Mouse (Mus musculus) frontal cortex, postnatal 10 days (tissue): ENCODE measurements at regions not wholly inside any gene's neighbourhood (a gene's known extent, or its start where the extent isn't known, plus 50 kb on each side); places are given as distances from the start of the nearest gene placed in this dataset.
"Not testable (repeated sequence)": the region's sequence is repeated elsewhere in the genome, so short reads cannot be mapped to it uniquely, and the experiment has no call there.

Experiments
- DNase-seq, 2 experiments: peaks; one replicate each; pipeline ENCODE4 v3.0.0; 2022; ENCODE audit warnings: low spot score in 2 of 2, mixed read lengths in 1 of 2

GRCm38 (mm10) chr13:61805300-61805699, 235.4 kb upstream of the Cts3 start:
- not testable (repeated sequence) for DNase-seq

GRCm38 (mm10) chr13:61804168-61804874, 234.4 kb upstream of the Cts3 start:
- DNase-seq: peak; percentile 5 to 10

GRCm38 (mm10) chr13:61803763-61804162, 233.8 kb upstream of the Cts3 start:
- not testable (repeated sequence) for DNase-seq

- DNase-seq: not testable (repeated sequence)
These were observed 193.5 kb upstream of the Cts3 start for GRCm38 (mm10) chr13:61763457-61763856.
